Mouse (Mus musculus): ENCODE measurements around the gene Fundc2. TPM values are rescaled to one million over a fixed set of nuclear protein-coding genes. Genes with fewer than 3 reads are reported as not detected.

Fundc2 gene
- 30.0 and 36.2 TPM in 2 replicates for polyA plus RNA-seq (2016; fragmentation: Nextera tagmentation; extraction: Ambion mirVana)

DNA sequence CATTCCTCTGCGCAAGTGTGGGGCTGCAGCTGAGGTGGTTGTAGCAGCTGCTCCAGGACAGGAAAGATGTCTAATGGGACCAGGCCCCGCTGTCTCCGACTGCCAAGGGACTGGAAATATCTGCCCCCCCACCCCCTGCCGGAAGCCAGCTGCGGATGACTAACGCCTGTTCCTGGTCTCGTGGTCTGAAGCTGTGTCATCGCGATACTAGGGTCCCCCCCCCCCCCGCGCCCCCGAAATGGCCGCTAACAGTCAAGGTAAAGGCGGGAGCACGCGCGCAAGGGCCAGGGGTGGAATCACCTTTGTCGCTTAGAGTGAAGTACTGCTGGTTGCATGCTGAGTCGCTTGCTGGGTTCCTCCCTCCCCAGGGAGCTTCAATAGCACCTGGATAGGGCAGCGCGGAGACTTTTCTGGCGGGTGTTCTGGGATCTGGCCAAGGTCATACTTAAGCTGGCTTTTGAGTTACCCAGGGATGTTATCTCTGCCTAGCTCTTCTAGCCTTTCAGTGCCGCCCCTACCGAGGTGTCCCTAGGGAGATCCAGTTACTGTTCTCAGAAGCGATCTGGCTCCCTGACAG, at the start of gene Fundc2, which contains the start of gene F8:
Fundc2 (plus strand) TSS at position 205 of the 577 bp plus-strand sequence.
F8 (minus strand) TSS at position 421 of the 577 bp plus-strand sequence.
- Histone ChIP-seq H3K4me2 (replicated peaks) (peak within 1 kb of the TSS; percentile 51), H3K36me3 (no peaks in the 10 kb centered on the region), H3K27ac (no peak within 1 kb of the TSS), H3K9ac (peak within 1 kb of the TSS; percentile 47; the same call in 1 of the 2 replicates), H3K4me3 (peak within 1 kb of the TSS; percentile 40), H3K9me3 (no peaks in the 10 kb centered on the region), H3K4me1 (no peaks in the 10 kb centered on the region), H3K27me3 (replicated peaks) (no peaks in the 10 kb centered on the region)
- WGBS = 10% methylated on average over 25 of the region's 25 CpGs
- ATAC-seq (ENCODE audit: low FRiP score, low read depth) = peak; percentile 98

- Histone ChIP-seq H3K4me2 (replicated peaks) (no peak overlapping the region), H3K27me3 (replicated peaks) (no peaks in the 10 kb centered on the region), H3K27ac (no peak overlapping the region), H3K9me3 (no peaks in the 10 kb centered on the region), H3K4me1 (no peaks in the 10 kb centered on the region), H3K36me3 (no peaks in the 10 kb centered on the region), H3K4me3 (no peak overlapping the region), H3K9ac (no peak overlapping the region)
- no peak for ATAC-seq (ENCODE audit: low FRiP score, low read depth)
Observed at GRCm38 (mm10) chrX:75370197-75370596, 12.0 kb upstream of the Fundc2 start.

DNA sequence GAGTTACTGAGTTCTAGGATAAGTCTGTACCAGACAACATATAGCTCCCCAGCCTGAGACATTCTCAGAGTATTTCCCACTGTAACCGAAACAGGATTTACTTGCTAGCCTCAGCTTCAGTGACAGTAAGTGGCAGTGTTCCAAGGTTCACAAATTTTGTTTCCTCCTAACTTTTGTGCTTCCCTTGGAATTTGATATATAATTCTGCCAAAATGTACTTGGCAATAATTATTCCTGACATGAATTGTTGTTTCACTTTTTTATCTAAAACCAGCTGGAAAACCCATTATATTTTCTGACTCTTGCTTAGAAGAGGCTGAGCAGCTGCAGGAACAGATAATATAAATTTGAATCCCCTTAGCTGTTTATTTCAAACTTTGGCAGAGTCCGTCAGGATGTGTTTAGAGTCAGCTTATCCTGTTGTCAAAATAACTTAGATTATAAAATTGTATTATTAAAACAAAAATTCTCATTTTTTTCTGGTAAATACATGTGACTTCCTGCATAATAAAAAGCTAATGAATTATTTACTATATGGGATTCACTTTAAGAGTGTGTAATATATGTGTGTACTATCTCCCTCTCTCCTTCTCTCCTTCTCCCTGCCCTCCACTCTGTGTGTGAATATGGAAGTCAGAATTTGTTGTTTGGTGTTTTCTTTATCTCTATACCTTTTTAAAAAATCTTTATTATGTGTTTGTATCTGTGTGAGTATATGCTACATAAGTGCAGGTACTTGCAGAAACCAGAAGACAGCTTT, 9.4 kb upstream of the Fundc2 start:
- 90% methylated on average over 2 of the region's 2 CpGs for WGBS
- ATAC-seq (ENCODE audit: low FRiP score, low read depth) = no peak

DNA sequence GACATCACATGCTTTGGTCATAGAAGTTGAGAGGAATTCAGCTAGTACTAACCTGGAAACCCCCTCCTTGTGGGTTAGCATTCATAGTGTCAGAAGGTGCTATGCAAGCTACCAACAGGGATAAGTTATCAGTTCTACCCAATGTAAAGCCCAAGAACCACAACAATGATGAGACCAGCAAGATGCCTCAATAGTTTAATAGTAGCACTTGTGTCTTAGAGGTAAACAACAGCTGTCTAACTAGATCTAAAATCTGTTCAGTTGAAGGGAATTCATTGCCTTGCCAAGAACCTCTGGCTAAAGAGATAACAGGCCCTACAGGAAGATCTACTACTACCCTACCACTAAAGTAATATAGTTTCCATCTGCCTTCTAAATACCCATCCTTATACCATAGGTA, 5.4 kb upstream of the Fundc2 start:
- H3K27ac ChIP-seq = no peak overlapping the region
- H3K9me3 ChIP-seq = no peaks in the 10 kb centered on the region
- H3K4me1 ChIP-seq = no peaks in the 10 kb centered on the region
- no peak overlapping the region for H3K4me2 ChIP-seq (replicated peaks)
- H3K36me3 ChIP-seq = no peaks in the 10 kb centered on the region
- ATAC-seq (ENCODE audit: low FRiP score, low read depth) = no peak
- no peak overlapping the region for H3K4me3 ChIP-seq
- H3K9ac ChIP-seq = no peak overlapping the region
- no peaks in the 10 kb centered on the region for H3K27me3 ChIP-seq (replicated peaks)

More for the DNA sequence above, 9.4 kb upstream of the Fundc2 start:
- Histone ChIP-seq H3K27ac (no peak overlapping the region), H3K4me1 (no peaks in the 10 kb centered on the region), H3K9me3 (no peaks in the 10 kb centered on the region), H3K4me3 (no peak overlapping the region), H3K27me3 (replicated peaks) (no peaks in the 10 kb centered on the region), H3K4me2 (replicated peaks) (no peak overlapping the region), H3K9ac (no peak overlapping the region), H3K36me3 (no peaks in the 10 kb centered on the region)

DNA sequence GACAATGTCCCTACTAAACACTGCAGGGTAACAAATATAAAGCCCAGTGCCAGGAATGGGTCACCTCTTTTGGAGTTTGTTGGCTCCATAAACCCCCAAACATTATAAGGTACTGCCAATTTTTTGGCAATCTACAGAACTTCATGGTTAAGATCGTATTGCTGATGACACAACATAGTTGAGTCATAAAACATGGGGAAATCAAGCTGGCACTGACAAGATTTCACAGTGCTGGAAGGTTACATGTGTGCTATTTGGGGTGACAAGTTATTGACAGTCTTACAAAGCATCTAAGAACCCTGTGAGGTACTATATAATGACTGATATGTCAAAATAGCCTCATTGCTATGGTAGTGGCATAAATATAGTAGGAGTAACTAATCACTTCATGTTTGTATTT, 1.0 kb upstream of the Fundc2 start:
- Histone ChIP-seq H3K4me1 (no peaks in the 10 kb centered on the region), H3K9me3 (no peaks in the 10 kb centered on the region), H3K4me3 (no peak overlapping the region), H3K4me2 (replicated peaks) (no peak overlapping the region), H3K27me3 (replicated peaks) (no peaks in the 10 kb centered on the region), H3K36me3 (no peaks in the 10 kb centered on the region), H3K27ac (no peak overlapping the region), H3K9ac (no peak overlapping the region)
- 87% methylated on average over 1 of the region's 1 CpGs for WGBS
- ATAC-seq (ENCODE audit: low FRiP score, low read depth) = no peak

DNA sequence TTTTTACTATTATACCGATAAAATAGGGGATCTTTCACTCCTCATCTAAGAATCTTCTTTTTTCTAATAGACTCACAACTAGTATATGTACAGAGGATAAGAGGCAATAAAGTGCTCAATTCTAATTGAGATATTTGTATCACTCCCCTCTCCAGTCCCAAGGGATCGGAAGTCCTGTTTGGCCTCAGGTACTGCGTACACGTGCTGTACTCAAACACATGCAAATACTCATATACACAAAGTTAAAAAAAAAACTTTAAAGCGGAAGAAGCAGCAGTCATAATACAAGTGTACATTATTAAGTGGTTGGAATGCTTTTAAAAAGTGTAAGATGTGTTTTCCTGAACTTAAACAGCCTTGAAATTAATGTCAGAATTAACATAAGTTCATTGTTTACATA, 500 bp upstream of the Fundc2 start:
- no peak overlapping the region for H3K27ac ChIP-seq
- WGBS = 79% methylated on average over 5 of the region's 5 CpGs
- H3K9me3 ChIP-seq = no peaks in the 10 kb centered on the region
- H3K4me3 ChIP-seq = no peak overlapping the region; the same call in 1 of the 2 replicates
- no peaks in the 10 kb centered on the region for H3K27me3 ChIP-seq (replicated peaks)
- H3K9ac ChIP-seq = no peak overlapping the region
- ATAC-seq (ENCODE audit: low FRiP score, low read depth) = peak; percentile 44; the same call in 1 of the 2 replicates
- H3K4me1 ChIP-seq = no peaks in the 10 kb centered on the region
- peak overlapping the region; percentile 51; the same call in 1 of the 2 replicates for H3K4me2 ChIP-seq (replicated peaks)
- no peaks in the 10 kb centered on the region for H3K36me3 ChIP-seq

GRCm38 (mm10) chrX:75399471-75399870, 17.3 kb downstream of the Fundc2 start:
- Histone ChIP-seq H3K27me3 (replicated peaks) (no peaks in the 10 kb centered on the region), H3K9me3 (no peaks in the 10 kb centered on the region), H3K4me3 (no peak overlapping the region), H3K4me2 (replicated peaks) (no peak overlapping the region), H3K36me3 (no peaks in the 10 kb centered on the region), H3K27ac (no peak overlapping the region), H3K4me1 (no peaks in the 10 kb centered on the region), H3K9ac (no peak overlapping the region)
- ATAC-seq (ENCODE audit: low FRiP score, low read depth) = no peak
- 98% methylated on average over 1 of the region's 1 CpGs for WGBS

DNA sequence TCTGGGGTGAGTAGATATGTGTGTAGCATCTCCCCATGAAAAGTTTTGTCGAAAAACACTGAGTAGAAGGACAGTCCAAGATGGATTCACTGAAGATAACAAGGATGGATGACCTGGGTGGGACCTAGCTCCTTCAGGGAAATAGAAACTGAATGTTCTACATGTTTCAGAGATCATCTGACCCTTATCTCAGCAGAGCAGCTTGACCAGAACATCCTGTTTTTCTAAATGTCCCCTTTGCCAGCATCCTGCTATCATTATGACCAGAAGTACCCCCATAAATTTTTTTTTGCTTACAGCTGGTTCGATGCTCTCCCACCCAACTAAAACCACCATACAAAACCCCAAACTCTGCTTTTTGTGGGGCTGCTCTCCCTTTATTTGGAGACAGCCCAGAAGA, 20.5 kb downstream of the Fundc2 start:
- Histone ChIP-seq H3K27me3 (replicated peaks) (no peaks in the 10 kb centered on the region), H3K36me3 (no peaks in the 10 kb centered on the region), H3K4me3 (no peak overlapping the region), H3K4me2 (replicated peaks) (no peak overlapping the region), H3K9me3 (no peaks in the 10 kb centered on the region), H3K27ac (no peak overlapping the region), H3K9ac (no peak overlapping the region), H3K4me1 (no peaks in the 10 kb centered on the region)
- no peak for ATAC-seq (ENCODE audit: low FRiP score, low read depth)
- 71% methylated on average over 2 of the region's 2 CpGs for WGBS

DNA sequence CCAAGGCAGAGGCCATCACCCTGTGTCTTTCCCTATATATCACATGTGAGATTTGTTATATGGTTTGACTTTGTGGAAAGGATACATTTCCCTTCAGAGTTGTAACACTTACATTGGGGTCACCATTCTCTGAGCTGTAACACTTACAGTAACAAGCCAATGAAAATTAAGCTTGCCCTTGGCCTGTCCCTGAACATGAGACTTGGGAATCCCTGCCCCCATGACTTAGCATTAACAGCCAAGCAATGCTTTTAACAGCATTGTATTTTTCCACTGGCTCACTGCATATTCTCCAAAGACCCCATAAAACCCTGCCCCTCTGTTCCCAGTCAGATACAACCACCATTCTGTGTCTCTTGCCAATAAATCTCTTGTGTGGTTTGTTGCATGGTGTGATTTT, 21.2 kb downstream of the Fundc2 start:
- no peak overlapping the region for H3K4me3 ChIP-seq
- no peak overlapping the region for H3K9ac ChIP-seq
- H3K27ac ChIP-seq = no peak overlapping the region
- H3K36me3 ChIP-seq = no peaks in the 10 kb centered on the region
- no peak for ATAC-seq (ENCODE audit: low FRiP score, low read depth)
- no peaks in the 10 kb centered on the region for H3K27me3 ChIP-seq (replicated peaks)
- no peaks in the 10 kb centered on the region for H3K9me3 ChIP-seq
- no peaks in the 10 kb centered on the region for H3K4me1 ChIP-seq
- no peak overlapping the region for H3K4me2 ChIP-seq (replicated peaks)

GRCm38 (mm10) chrX:75409711-75410110, 27.5 kb downstream of the Fundc2 start:
- no peak for ATAC-seq (ENCODE audit: low FRiP score, low read depth)
- no peak overlapping the region for H3K9ac ChIP-seq

DNA sequence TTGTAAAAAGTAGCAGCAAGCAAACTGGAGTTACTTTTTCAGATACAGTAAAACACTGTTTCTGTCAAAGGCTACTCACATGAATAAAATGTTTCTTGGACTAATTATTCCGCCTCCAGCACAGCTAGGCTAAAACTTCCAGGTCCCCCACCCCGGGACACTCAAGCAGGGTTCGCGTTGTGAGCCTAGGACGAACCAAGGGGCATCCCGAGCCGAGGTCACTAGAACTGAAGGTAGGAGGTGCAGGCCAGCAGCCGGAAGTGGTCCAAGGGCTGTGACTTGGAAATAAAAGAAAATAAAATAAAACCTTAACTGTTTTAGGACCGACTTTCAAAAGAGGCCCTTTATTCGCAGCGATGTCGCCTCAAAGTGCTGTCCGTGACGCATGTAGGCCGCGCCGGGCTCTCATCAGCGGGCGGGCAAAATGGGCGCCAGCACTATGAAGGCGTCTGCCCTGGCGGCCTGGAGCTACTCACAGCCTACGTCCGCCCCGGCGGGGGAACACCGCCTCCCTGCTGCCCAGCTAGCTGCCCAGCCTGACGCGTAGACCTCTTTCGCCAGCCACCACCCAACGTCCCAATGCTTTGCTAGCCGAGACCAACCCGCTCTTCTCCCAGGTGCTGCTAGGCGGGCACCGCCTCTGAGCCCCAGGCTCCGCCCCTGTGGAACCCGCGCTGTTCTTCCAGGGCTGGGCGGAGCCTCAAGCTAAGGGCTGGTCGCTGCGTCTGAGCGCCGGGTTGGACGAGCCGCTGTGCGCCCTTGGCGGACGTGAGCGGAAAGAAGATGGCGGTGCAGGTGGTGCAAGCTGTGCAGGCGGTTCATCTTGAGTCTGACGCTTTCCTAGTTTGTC, 34.0 kb downstream of the Fundc2 start, which contains the start of the genes Cmc4, Mtcp1 and Brcc3:
Cmc4 (minus strand) TSS at position 649 of the 850 bp plus-strand sequence.
Mtcp1 (minus strand) TSS at position 653 of the 850 bp plus-strand sequence.
Brcc3 (plus strand) TSS at position 693 of the 850 bp plus-strand sequence.
- H3K36me3 ChIP-seq = no peaks in the 10 kb centered on the region
- 17% methylated on average over 52 of the region's 52 CpGs for WGBS
- H3K27ac ChIP-seq = peak within 1 kb of the TSS; percentile 64
- no peaks in the 10 kb centered on the region for H3K4me1 ChIP-seq
- peak within 1 kb of the TSS; percentile 50 for H3K4me2 ChIP-seq (replicated peaks)
- no peaks in the 10 kb centered on the region for H3K9me3 ChIP-seq
- no peaks in the 10 kb centered on the region for H3K27me3 ChIP-seq (replicated peaks)
- peak within 1 kb of the TSS; percentile 62 for H3K9ac ChIP-seq
- peak; percentile 100 for ATAC-seq (ENCODE audit: low FRiP score, low read depth)
- H3K4me3 ChIP-seq = peak within 1 kb of the TSS; percentile 45

More at GRCm38 (mm10) chrX:75409711-75410110, 27.5 kb downstream of the Fundc2 start:
- Histone ChIP-seq H3K36me3 (no peaks in the 10 kb centered on the region), H3K4me2 (replicated peaks) (no peak overlapping the region), H3K4me1 (no peaks in the 10 kb centered on the region), H3K27me3 (replicated peaks) (no peaks in the 10 kb centered on the region), H3K9me3 (no peaks in the 10 kb centered on the region), H3K27ac (no peak overlapping the region), H3K4me3 (no peak overlapping the region)
- WGBS = 92% methylated on average over 1 of the region's 1 CpGs
